Mouse (Mus musculus): ENCODE measurements around the gene Dnah6. TPM values are rescaled to one million over a fixed set of nuclear protein-coding genes. Genes with fewer than 3 reads are reported as not detected.

The Dnah6 gene
- polyA plus RNA-seq, 1 experiment from 2014 or later, result 0.09 TPM

GRCm38 (mm10) chr6:73059596-73060121 lies 161.8 kb downstream of the Dnah6 start:
- peaks cover 4% of the 10 kb centered on the region; the same call in 1 of the 2 replicates for H3K9me3 ChIP-seq (ENCODE audit: control insufficient read depth, low read depth, low read length)
- 84% methylated on average over 7 of the region's 7 CpGs for WGBS
- ATAC-seq (ENCODE audit: insufficient number of reproducible peaks, insufficient read depth, low FRiP score, low read depth), result no peak

GRCm38 (mm10) chr6:73059162-73059561 lies 162.3 kb downstream of the Dnah6 start:
- no peaks in the 10 kb centered on the region for H3K36me3 ChIP-seq (ENCODE audit: control insufficient read depth, insufficient read depth, low read length)
- WGBS, result 87% methylated on average over 4 of the region's 4 CpGs
- no peak for ATAC-seq (ENCODE audit: insufficient number of reproducible peaks, insufficient read depth, low FRiP score, low read depth)

More at GRCm38 (mm10) chr6:73059596-73060121, 161.8 kb downstream of the Dnah6 start:
- Histone ChIP-seq H3K27ac (ENCODE audit: low read length) (no peak overlapping the region), H3K4me1 (ENCODE audit: control insufficient read depth, insufficient read depth, low read length) (no peaks in the 10 kb centered on the region), H3K27me3 (ENCODE audit: control insufficient read depth, insufficient read depth, low read length) (no peaks in the 10 kb centered on the region), H3K9ac (replicated peaks; ENCODE audit: low read depth, low read length) (no peak overlapping the region), H3K4me2 (replicated peaks; ENCODE audit: low read depth, low read length) (no peak overlapping the region), H3K36me3 (ENCODE audit: control insufficient read depth, insufficient read depth, low read length) (no peaks in the 10 kb centered on the region), H3K4me3 (ENCODE audit: low read depth, low read length) (no peak overlapping the region)

GRCm38 (mm10) chr6:73055347-73055746 lies 166.1 kb downstream of the Dnah6 start:
- Histone ChIP-seq H3K27ac (ENCODE audit: low read length) (no peak overlapping the region), H3K4me1 (ENCODE audit: control insufficient read depth, insufficient read depth, low read length) (no peaks in the 10 kb centered on the region), H3K4me3 (ENCODE audit: low read depth, low read length) (no peak overlapping the region), H3K27me3 (ENCODE audit: control insufficient read depth, insufficient read depth, low read length) (no peaks in the 10 kb centered on the region), H3K9me3 (ENCODE audit: control insufficient read depth, low read depth, low read length) (peaks cover 4% of the 10 kb centered on the region; the same call in 1 of the 2 replicates), H3K36me3 (ENCODE audit: control insufficient read depth, insufficient read depth, low read length) (no peaks in the 10 kb centered on the region), H3K4me2 (replicated peaks; ENCODE audit: low read depth, low read length) (no peak overlapping the region), H3K9ac (replicated peaks; ENCODE audit: low read depth, low read length) (no peak overlapping the region)
- 80% methylated on average over 6 of the region's 6 CpGs for WGBS
- ATAC-seq (ENCODE audit: insufficient number of reproducible peaks, insufficient read depth, low FRiP score, low read depth), result no peak

More at GRCm38 (mm10) chr6:73059162-73059561, 162.3 kb downstream of the Dnah6 start:
- Histone ChIP-seq H3K27me3 (ENCODE audit: control insufficient read depth, insufficient read depth, low read length) (no peaks in the 10 kb centered on the region), H3K9me3 (ENCODE audit: control insufficient read depth, low read depth, low read length) (peaks cover 4% of the 10 kb centered on the region; the same call in 1 of the 2 replicates), H3K4me2 (replicated peaks; ENCODE audit: low read depth, low read length) (no peak overlapping the region), H3K9ac (replicated peaks; ENCODE audit: low read depth, low read length) (no peak overlapping the region), H3K4me1 (ENCODE audit: control insufficient read depth, insufficient read depth, low read length) (no peaks in the 10 kb centered on the region), H3K4me3 (ENCODE audit: low read depth, low read length) (no peak overlapping the region), H3K27ac (ENCODE audit: low read length) (no peak overlapping the region)

- ATAC-seq (ENCODE audit: insufficient number of reproducible peaks, insufficient read depth, low FRiP score, low read depth), result no peak
- 60% methylated on average over 6 of the region's 6 CpGs for WGBS
Measured at GRCm38 (mm10) chr6:73054807-73055206, 166.6 kb downstream of the Dnah6 start.

GRCm38 (mm10) chr6:73053526-73053925 lies 167.9 kb downstream of the Dnah6 start:
- no peak overlapping the region for H3K4me2 ChIP-seq (replicated peaks; ENCODE audit: low read depth, low read length)
- 91% methylated on average over 9 of the region's 9 CpGs for WGBS
- no peaks in the 10 kb centered on the region for H3K27me3 ChIP-seq (ENCODE audit: control insufficient read depth, insufficient read depth, low read length)
- H3K4me1 ChIP-seq (ENCODE audit: control insufficient read depth, insufficient read depth, low read length), result no peaks in the 10 kb centered on the region
- H3K36me3 ChIP-seq (ENCODE audit: control insufficient read depth, insufficient read depth, low read length), result no peaks in the 10 kb centered on the region
- H3K9me3 ChIP-seq (ENCODE audit: control insufficient read depth, low read depth, low read length), result peaks cover 4% of the 10 kb centered on the region; the same call in 1 of the 2 replicates
- no peak for ATAC-seq (ENCODE audit: insufficient number of reproducible peaks, insufficient read depth, low FRiP score, low read depth)
- H3K4me3 ChIP-seq (ENCODE audit: low read depth, low read length), result no peak overlapping the region
- H3K27ac ChIP-seq (ENCODE audit: low read length), result no peak overlapping the region
- H3K9ac ChIP-seq (replicated peaks; ENCODE audit: low read depth, low read length), result no peak overlapping the region

More at GRCm38 (mm10) chr6:73054807-73055206, 166.6 kb downstream of the Dnah6 start:
- no peaks in the 10 kb centered on the region for H3K27me3 ChIP-seq (ENCODE audit: control insufficient read depth, insufficient read depth, low read length)
- no peak overlapping the region for H3K27ac ChIP-seq (ENCODE audit: low read length)
- peaks cover 4% of the 10 kb centered on the region; the same call in 1 of the 2 replicates for H3K9me3 ChIP-seq (ENCODE audit: control insufficient read depth, low read depth, low read length)
- H3K36me3 ChIP-seq (ENCODE audit: control insufficient read depth, insufficient read depth, low read length), result no peaks in the 10 kb centered on the region
- H3K4me1 ChIP-seq (ENCODE audit: control insufficient read depth, insufficient read depth, low read length), result no peaks in the 10 kb centered on the region
- H3K4me3 ChIP-seq (ENCODE audit: low read depth, low read length), result no peak overlapping the region
- H3K9ac ChIP-seq (replicated peaks; ENCODE audit: low read depth, low read length), result no peak overlapping the region
- no peak overlapping the region for H3K4me2 ChIP-seq (replicated peaks; ENCODE audit: low read depth, low read length)

GRCm38 (mm10) chr6:73047259-73047658 lies 174.2 kb downstream of the Dnah6 start:
- H3K27ac ChIP-seq (ENCODE audit: low read length), result no peak overlapping the region
- 71% methylated on average over 7 of the region's 7 CpGs for WGBS
- H3K4me1 ChIP-seq (ENCODE audit: control insufficient read depth, insufficient read depth, low read length), result no peaks in the 10 kb centered on the region
- H3K9ac ChIP-seq (replicated peaks; ENCODE audit: low read depth, low read length), result no peak overlapping the region
- H3K4me3 ChIP-seq (ENCODE audit: low read depth, low read length), result no peak overlapping the region
- H3K4me2 ChIP-seq (replicated peaks; ENCODE audit: low read depth, low read length), result no peak overlapping the region
- H3K9me3 ChIP-seq (ENCODE audit: control insufficient read depth, low read depth, low read length), result no peaks in the 10 kb centered on the region
- H3K36me3 ChIP-seq (ENCODE audit: control insufficient read depth, insufficient read depth, low read length), result no peaks in the 10 kb centered on the region
- no peaks in the 10 kb centered on the region for H3K27me3 ChIP-seq (ENCODE audit: control insufficient read depth, insufficient read depth, low read length)
- no peak for ATAC-seq (ENCODE audit: insufficient number of reproducible peaks, insufficient read depth, low FRiP score, low read depth)

- no peaks in the 10 kb centered on the region for H3K4me1 ChIP-seq (ENCODE audit: control insufficient read depth, insufficient read depth, low read length)
- H3K36me3 ChIP-seq (ENCODE audit: control insufficient read depth, insufficient read depth, low read length), result no peaks in the 10 kb centered on the region
- no peak overlapping the region for H3K4me2 ChIP-seq (replicated peaks; ENCODE audit: low read depth, low read length)
- H3K27me3 ChIP-seq (ENCODE audit: control insufficient read depth, insufficient read depth, low read length), result no peaks in the 10 kb centered on the region
- H3K9me3 ChIP-seq (ENCODE audit: control insufficient read depth, low read depth, low read length), result no peaks in the 10 kb centered on the region
- no peak overlapping the region for H3K4me3 ChIP-seq (ENCODE audit: low read depth, low read length)
- H3K9ac ChIP-seq (replicated peaks; ENCODE audit: low read depth, low read length), result no peak overlapping the region
- 85% methylated on average over 3 of the region's 3 CpGs for WGBS
- H3K27ac ChIP-seq (ENCODE audit: low read length), result no peak overlapping the region
- no peak for ATAC-seq (ENCODE audit: insufficient number of reproducible peaks, insufficient read depth, low FRiP score, low read depth)
Measured at GRCm38 (mm10) chr6:73045944-73046343, 175.5 kb downstream of the Dnah6 start.

- Histone ChIP-seq H3K4me3 (ENCODE audit: low read depth, low read length) (no peak overlapping the region), H3K27me3 (ENCODE audit: control insufficient read depth, insufficient read depth, low read length) (no peaks in the 10 kb centered on the region), H3K36me3 (ENCODE audit: control insufficient read depth, insufficient read depth, low read length) (no peaks in the 10 kb centered on the region), H3K4me2 (replicated peaks; ENCODE audit: low read depth, low read length) (no peak overlapping the region), H3K9me3 (ENCODE audit: control insufficient read depth, low read depth, low read length) (no peaks in the 10 kb centered on the region), H3K4me1 (ENCODE audit: control insufficient read depth, insufficient read depth, low read length) (no peaks in the 10 kb centered on the region), H3K9ac (replicated peaks; ENCODE audit: low read depth, low read length) (no peak overlapping the region), H3K27ac (ENCODE audit: low read length) (no peak overlapping the region)
- 78% methylated on average over 6 of the region's 6 CpGs for WGBS
- ATAC-seq (ENCODE audit: insufficient number of reproducible peaks, insufficient read depth, low FRiP score, low read depth), result no peak
Measured at GRCm38 (mm10) chr6:73042278-73042677, 179.2 kb downstream of the Dnah6 start.

- 57% methylated on average over 2 of the region's 2 CpGs for WGBS
- Histone ChIP-seq H3K27me3 (ENCODE audit: control insufficient read depth, insufficient read depth, low read length) (no peaks in the 10 kb centered on the region), H3K27ac (ENCODE audit: low read length) (no peak overlapping the region), H3K4me2 (replicated peaks; ENCODE audit: low read depth, low read length) (no peak overlapping the region), H3K9ac (replicated peaks; ENCODE audit: low read depth, low read length) (no peak overlapping the region), H3K4me1 (ENCODE audit: control insufficient read depth, insufficient read depth, low read length) (no peaks in the 10 kb centered on the region), H3K4me3 (ENCODE audit: low read depth, low read length) (no peak overlapping the region), H3K9me3 (ENCODE audit: control insufficient read depth, low read depth, low read length) (no peaks in the 10 kb centered on the region), H3K36me3 (ENCODE audit: control insufficient read depth, insufficient read depth, low read length) (no peaks in the 10 kb centered on the region)
- no peak for ATAC-seq (ENCODE audit: insufficient number of reproducible peaks, insufficient read depth, low FRiP score, low read depth)
Measured at GRCm38 (mm10) chr6:73038291-73038690, 183.2 kb downstream of the Dnah6 start.
